Mouse (Mus musculus) E14TG2a.4 (cell line): ENCODE data around the gene Sgms1.

ENCODE experiments used
- H3K27me3 ChIP-seq: 2 replicates; pipeline ENCODE4 v1.6.1; 2014; ENCODE audit warnings: low read length, control low read depth; ENCODE audit not compliant: insufficient read depth
- H3K36me3 ChIP-seq: 2 replicates; pipeline ENCODE4 v1.6.1; 2014; ENCODE audit warnings: low read length, control low read depth; ENCODE audit not compliant: insufficient read depth
- H3K4me1 ChIP-seq: replicated peaks from 2 replicates; pipeline ENCODE4 v1.6.1; 2014; ENCODE audit warnings: low read depth, low read length, control low read depth
- H3K4me3 ChIP-seq: replicated peaks from 2 replicates; pipeline ENCODE4 v1.5.1; 2014; ENCODE audit warnings: mild to moderate bottlenecking, low read length
- H3K9me3 ChIP-seq: 2 replicates; pipeline ENCODE4 v1.6.1; 2014; ENCODE audit warnings: low read length, control low read depth
- CTCF ChIP-seq: conservative IDR thresholded peaks from 2 replicates; pipeline ENCODE4 v1.5.1; 2014; ENCODE audit warnings: low read length
- NANOG ChIP-seq: IDR thresholded peaks from 2 replicates; pipeline ENCODE4 v1.6.1; 2014; ENCODE audit warnings: borderline replicate concordance, low read length, mixed read lengths
- POU5F1 ChIP-seq: IDR thresholded peaks from 2 replicates; pipeline ENCODE4 v1.6.1; 2014; ENCODE audit warnings: low read length, borderline replicate concordance

Gene Sgms1

GRCm38 (mm10) chr19:32194074-32194473 is 195.4 kb downstream of the Sgms1 start:
- Histone ChIP-seq H3K9me3 (no peaks in the 10 kb centered on the region), H3K27me3 (no peaks in the 10 kb centered on the region), H3K4me3 (no peak overlapping the region), H3K4me1 (peaks cover 75% of the 10 kb centered on the region), H3K36me3 (peaks cover 47% of the 10 kb centered on the region)
- TF ChIP-seq CTCF, result no peak
- TF ChIP-seq NANOG, result no peak

- H3K36me3 ChIP-seq, result peaks cover 46% of the 10 kb centered on the region
- no peak overlapping the region for H3K4me3 ChIP-seq
- TF ChIP-seq POU5F1 (no peak), CTCF (no peak), NANOG (no peak)
Measured at GRCm38 (mm10) chr19:32191596-32191995, 197.9 kb downstream of the Sgms1 start.

GRCm38 (mm10) chr19:32189961-32190360 is 199.6 kb downstream of the Sgms1 start:
- Histone ChIP-seq H3K27me3 (no peaks in the 10 kb centered on the region), H3K36me3 (peaks cover 39% of the 10 kb centered on the region), H3K9me3 (no peaks in the 10 kb centered on the region), H3K4me1 (peaks cover 77% of the 10 kb centered on the region), H3K4me3 (no peak overlapping the region)
- TF ChIP-seq POU5F1, result no peak
- TF ChIP-seq CTCF, result no peak
- no peak for TF ChIP-seq NANOG

More at GRCm38 (mm10) chr19:32191596-32191995, 197.9 kb downstream of the Sgms1 start:
- H3K27me3 ChIP-seq, result no peaks in the 10 kb centered on the region
- H3K4me1 ChIP-seq, result peaks cover 81% of the 10 kb centered on the region
- no peaks in the 10 kb centered on the region for H3K9me3 ChIP-seq

- TF ChIP-seq NANOG (no peak), POU5F1 (no peak), CTCF (no peak)
- Histone ChIP-seq H3K27me3 (no peaks in the 10 kb centered on the region), H3K4me1 (peaks cover 75% of the 10 kb centered on the region), H3K36me3 (peaks cover 36% of the 10 kb centered on the region), H3K4me3 (no peak overlapping the region), H3K9me3 (no peaks in the 10 kb centered on the region)
Measured at GRCm38 (mm10) chr19:32189036-32189436, 200.5 kb downstream of the Sgms1 start.

- H3K9me3 ChIP-seq, result no peaks in the 10 kb centered on the region
- TF ChIP-seq NANOG, result no peak
- no peak for TF ChIP-seq CTCF
- no peak for TF ChIP-seq POU5F1
- no peaks in the 10 kb centered on the region for H3K27me3 ChIP-seq
- H3K4me1 ChIP-seq, result peaks cover 84% of the 10 kb centered on the region
- H3K4me3 ChIP-seq, result no peak overlapping the region
- H3K36me3 ChIP-seq, result peaks cover 16% of the 10 kb centered on the region
Measured at GRCm38 (mm10) chr19:32186594-32187092, 202.9 kb downstream of the Sgms1 start.

- Histone ChIP-seq H3K27me3 (no peaks in the 10 kb centered on the region), H3K36me3 (peaks cover 17% of the 10 kb centered on the region), H3K9me3 (no peaks in the 10 kb centered on the region), H3K4me1 (peaks cover 79% of the 10 kb centered on the region), H3K4me3 (no peak overlapping the region)
- TF ChIP-seq POU5F1, result no peak
- no peak for TF ChIP-seq CTCF
- no peak for TF ChIP-seq NANOG
Measured at GRCm38 (mm10) chr19:32183005-32183404, 206.5 kb downstream of the Sgms1 start.

- peaks cover 74% of the 10 kb centered on the region for H3K4me1 ChIP-seq
- TF ChIP-seq NANOG (no peak), POU5F1 (no peak)
- peaks cover 21% of the 10 kb centered on the region for H3K36me3 ChIP-seq
- no peak overlapping the region for H3K4me3 ChIP-seq
- H3K27me3 ChIP-seq, result no peaks in the 10 kb centered on the region
- H3K9me3 ChIP-seq, result no peaks in the 10 kb centered on the region
Measured at GRCm38 (mm10) chr19:32182471-32182870, 207.0 kb downstream of the Sgms1 start.

GRCm38 (mm10) chr19:32181721-32182394 is 207.7 kb downstream of the Sgms1 start:
- peaks cover 69% of the 10 kb centered on the region for H3K4me1 ChIP-seq
- TF ChIP-seq CTCF, result no peak
- TF ChIP-seq POU5F1, result no peak
- no peak for TF ChIP-seq NANOG
- H3K27me3 ChIP-seq, result no peaks in the 10 kb centered on the region
- no peak overlapping the region for H3K4me3 ChIP-seq
- H3K9me3 ChIP-seq, result no peaks in the 10 kb centered on the region
- H3K36me3 ChIP-seq, result peaks cover 21% of the 10 kb centered on the region
